Mouse (Mus musculus): ENCODE data around the gene Inafm1. TPM values are rescaled to one million over a fixed set of nuclear protein-coding genes. Genes with fewer than 3 reads are reported as not detected.
A peak's percentile ranks its signal among the peaks of the same experiment; 100 is the strongest.

Gene Inafm1
- polyA plus RNA-seq, 1 experiment from 2014 or later, result 32.0 TPM

GRCm38 (mm10) chr7:16313481-16314220, 40.2 kb upstream of the Inafm1 start:
- peak overlapping the region; percentile 92 for H3K9ac ChIP-seq (ENCODE audit: low read depth, low read length)
- H3K4me2 ChIP-seq (ENCODE audit: low read length), result peak overlapping the region; percentile 99
- TF ChIP-seq CTCF (IDR thresholded peaks at IDR 0.05; ENCODE audit: low read depth), result peak; percentile 28
- WGBS, result under 1% methylated on average over 60 of the region's 66 CpGs
- H3K4me3 ChIP-seq (replicated peaks; ENCODE audit: low read depth, low read length), result peak overlapping the region; percentile 80
- H3K4me1 ChIP-seq (replicated peaks; ENCODE audit: insufficient read depth, low read length), result peaks cover 30% of the 10 kb centered on the region
- ATAC-seq (replicated peaks; ENCODE audit: low FRiP score, low read depth) (peak; percentile 62), DNase-seq (ENCODE audit: low spot score) (peak; percentile 90)
- H3K9me3 ChIP-seq (replicated peaks; ENCODE audit: low read length), result no peaks in the 10 kb centered on the region
- H3K27ac ChIP-seq, result peak overlapping the region; percentile 98
- H3K36me3 ChIP-seq (ENCODE audit: insufficient read depth, low read length), result 0 out of 2 replicates have a peak, but pooled peaks cover 6% of the 10 kb centered on the region
- no peaks in the 10 kb centered on the region for H3K27me3 ChIP-seq (ENCODE audit: insufficient read depth, low read length)

GRCm38 (mm10) chr7:16312672-16313311, 39.4 kb upstream of the Inafm1 start:
- 0% methylated on average over 11 of the region's 12 CpGs for WGBS
- DNase-seq (ENCODE audit: low spot score) (peak; percentile 89), ATAC-seq (replicated peaks; ENCODE audit: low FRiP score, low read depth) (peak; percentile 26)
- H3K4me2 ChIP-seq (ENCODE audit: low read length), result peak overlapping the region; percentile 99
- peak overlapping the region; percentile 98 for H3K27ac ChIP-seq
- peak overlapping the region; percentile 80 for H3K4me3 ChIP-seq (replicated peaks; ENCODE audit: low read depth, low read length)
- peak overlapping the region; percentile 92 for H3K9ac ChIP-seq (ENCODE audit: low read depth, low read length)
- peaks cover 30% of the 10 kb centered on the region for H3K4me1 ChIP-seq (replicated peaks; ENCODE audit: insufficient read depth, low read length)
- H3K27me3 ChIP-seq (ENCODE audit: insufficient read depth, low read length), result no peaks in the 10 kb centered on the region
- no peaks in the 10 kb centered on the region for H3K9me3 ChIP-seq (replicated peaks; ENCODE audit: low read length)
- no peak for TF ChIP-seq CTCF (IDR thresholded peaks at IDR 0.05; ENCODE audit: low read depth)
- 0 out of 2 replicates have a peak, but pooled peaks cover 6% of the 10 kb centered on the region for H3K36me3 ChIP-seq (ENCODE audit: insufficient read depth, low read length)

- H3K27ac ChIP-seq, result peak overlapping the region; percentile 98
- H3K9ac ChIP-seq (ENCODE audit: low read depth, low read length), result peak overlapping the region; percentile 92
- H3K4me1 ChIP-seq (replicated peaks; ENCODE audit: insufficient read depth, low read length), result peaks cover 30% of the 10 kb centered on the region
- H3K9me3 ChIP-seq (replicated peaks; ENCODE audit: low read length), result no peaks in the 10 kb centered on the region
- TF ChIP-seq CTCF (IDR thresholded peaks at IDR 0.05; ENCODE audit: low read depth), result no peak
- peak overlapping the region; percentile 80 for H3K4me3 ChIP-seq (replicated peaks; ENCODE audit: low read depth, low read length)
- no peaks in the 10 kb centered on the region for H3K27me3 ChIP-seq (ENCODE audit: insufficient read depth, low read length)
- WGBS, result under 1% methylated on average over 49 of the region's 49 CpGs
- H3K4me2 ChIP-seq (ENCODE audit: low read length), result peak overlapping the region; percentile 99
- DNase-seq (ENCODE audit: low spot score), result peak; percentile 60
- no peak for ATAC-seq (replicated peaks; ENCODE audit: low FRiP score, low read depth)
- H3K36me3 ChIP-seq (ENCODE audit: insufficient read depth, low read length), result no peaks in the 10 kb centered on the region
Observed at GRCm38 (mm10) chr7:16312011-16312671, 38.7 kb upstream of the Inafm1 start.

GRCm38 (mm10) chr7:16311453-16312004, 38.1 kb upstream of the Inafm1 start:
- no peak for TF ChIP-seq CTCF (IDR thresholded peaks at IDR 0.05; ENCODE audit: low read depth)
- peak overlapping the region; percentile 92 for H3K9ac ChIP-seq (ENCODE audit: low read depth, low read length)
- peaks cover 30% of the 10 kb centered on the region for H3K4me1 ChIP-seq (replicated peaks; ENCODE audit: insufficient read depth, low read length)
- no peaks in the 10 kb centered on the region for H3K9me3 ChIP-seq (replicated peaks; ENCODE audit: low read length)
- WGBS, result under 1% methylated on average over 14 of the region's 14 CpGs
- DNase-seq (ENCODE audit: low spot score) (peak; percentile 43), ATAC-seq (replicated peaks; ENCODE audit: low FRiP score, low read depth) (no peak)
- H3K27me3 ChIP-seq (ENCODE audit: insufficient read depth, low read length), result no peaks in the 10 kb centered on the region
- peak overlapping the region; percentile 99 for H3K4me2 ChIP-seq (ENCODE audit: low read length)
- H3K27ac ChIP-seq, result peak overlapping the region; percentile 98
- peak overlapping the region; percentile 80 for H3K4me3 ChIP-seq (replicated peaks; ENCODE audit: low read depth, low read length)
- no peaks in the 10 kb centered on the region for H3K36me3 ChIP-seq (ENCODE audit: insufficient read depth, low read length)

GRCm38 (mm10) chr7:16310521-16311452, 37.4 kb upstream of the Inafm1 start:
- no peaks in the 10 kb centered on the region for H3K27me3 ChIP-seq (ENCODE audit: insufficient read depth, low read length)
- H3K9ac ChIP-seq (ENCODE audit: low read depth, low read length), result peak overlapping the region; percentile 67; the same call in 1 of the 2 replicates
- H3K9me3 ChIP-seq (replicated peaks; ENCODE audit: low read length), result no peaks in the 10 kb centered on the region
- peak overlapping the region; percentile 98 for H3K27ac ChIP-seq
- DNase-seq (ENCODE audit: low spot score) (peak; percentile 53), ATAC-seq (replicated peaks; ENCODE audit: low FRiP score, low read depth) (no peak)
- under 1% methylated on average over 29 of the region's 31 CpGs for WGBS
- TF ChIP-seq CTCF (IDR thresholded peaks at IDR 0.05; ENCODE audit: low read depth), result no peak
- peaks cover 30% of the 10 kb centered on the region for H3K4me1 ChIP-seq (replicated peaks; ENCODE audit: insufficient read depth, low read length)
- peak overlapping the region; percentile 80 for H3K4me3 ChIP-seq (replicated peaks; ENCODE audit: low read depth, low read length)
- H3K4me2 ChIP-seq (ENCODE audit: low read length), result peak overlapping the region; percentile 99
- no peaks in the 10 kb centered on the region for H3K36me3 ChIP-seq (ENCODE audit: insufficient read depth, low read length)

Data from kidney, postnatal 0 days (tissue).